Mouse (Mus musculus) WW6 (cell line): Measurements from ENCODE around the gene Myo16.

Experiments
- DNase-seq: peaks from one replicate; pipeline ENCODE4 v3.0.0-alpha.2; 2013; ENCODE audit warnings: low read depth, low spot score

Gene Myo16

DNA sequence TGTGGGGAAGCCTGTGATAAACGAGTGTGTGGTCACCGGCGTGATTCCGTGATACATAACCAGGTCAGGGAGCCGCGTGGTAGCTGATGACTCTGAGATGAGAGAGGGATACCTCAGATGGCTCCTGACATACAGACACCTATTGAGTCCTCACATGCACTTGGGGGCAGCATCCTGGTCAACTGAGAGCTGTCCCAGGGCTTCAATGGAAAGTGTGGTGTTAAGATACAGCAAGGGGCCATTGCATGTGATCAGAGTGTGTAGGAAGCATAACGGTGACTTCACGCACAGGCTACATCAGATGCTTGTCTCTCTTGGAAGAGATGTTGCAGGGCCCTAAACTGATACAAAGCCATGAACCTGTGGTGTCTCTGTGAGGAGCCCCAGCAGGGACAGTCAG lies 260.2 kb downstream of the Myo16 start:
- DNase-seq: no peak

DNA sequence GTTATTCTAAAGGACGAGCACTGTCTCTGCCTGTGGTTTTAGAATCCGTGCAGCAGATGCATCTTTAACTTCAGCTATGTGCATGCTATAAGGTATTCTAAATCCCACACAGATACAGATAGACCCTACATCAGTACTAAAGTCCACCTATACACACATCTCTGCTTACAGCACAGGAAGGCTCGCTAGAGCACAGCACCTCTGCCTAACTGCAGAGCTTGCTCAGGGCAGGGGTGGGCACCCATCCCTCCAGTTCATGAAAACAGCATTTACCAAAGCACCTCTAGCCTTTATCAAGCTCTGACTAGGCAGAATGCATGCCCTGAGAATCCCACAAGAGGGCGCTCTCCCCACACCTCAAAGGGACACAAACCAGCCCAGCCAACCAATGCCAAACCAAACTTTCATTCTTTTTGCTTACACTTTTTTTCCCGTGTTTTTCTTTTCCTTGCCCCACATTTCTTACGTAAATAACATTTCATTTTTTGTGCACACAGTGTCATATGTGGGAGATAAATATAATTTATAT lies 261.0 kb downstream of the Myo16 start:
- DNase-seq: peak; percentile 36

DNA sequence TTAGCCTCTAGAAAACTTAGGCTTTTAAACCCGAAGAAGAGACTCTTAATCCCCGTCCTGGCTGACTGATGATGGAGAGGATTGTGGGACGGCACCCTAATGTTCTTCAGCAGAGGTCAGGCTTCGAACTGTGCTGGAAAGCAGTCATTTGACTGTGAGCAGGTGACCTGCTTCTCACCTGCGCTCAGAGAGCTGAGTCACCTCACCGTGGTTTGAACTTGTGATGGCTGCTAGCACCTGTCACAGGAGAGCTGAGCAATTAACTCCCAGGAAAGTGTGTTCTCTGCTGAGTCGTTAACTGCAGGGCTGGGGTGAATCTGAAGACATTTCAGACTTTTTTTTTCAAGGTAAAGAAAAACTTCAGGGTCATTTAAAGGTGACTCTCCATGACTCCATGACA lies 261.6 kb downstream of the Myo16 start:
- no peak for DNase-seq

DNA sequence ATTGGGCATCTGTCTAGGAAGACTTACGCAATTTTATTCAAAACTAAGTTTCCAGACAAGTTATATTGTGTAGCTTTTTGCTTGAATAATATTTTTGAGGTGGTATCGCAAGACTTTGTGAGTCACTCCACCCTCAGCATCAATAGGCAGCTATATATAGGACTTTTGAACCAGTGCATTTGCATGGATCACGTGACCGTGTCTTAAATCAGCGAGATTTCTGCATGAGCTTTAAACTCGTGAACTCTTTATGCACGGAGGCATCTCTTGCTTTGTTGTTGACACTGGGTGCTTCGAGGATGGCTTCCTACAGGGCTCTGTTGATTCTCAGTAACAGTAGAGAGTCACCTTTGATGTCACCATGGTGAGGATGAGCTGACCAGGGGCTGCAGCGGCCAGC lies 262.2 kb downstream of the Myo16 start:
- DNase-seq: no peak

DNA sequence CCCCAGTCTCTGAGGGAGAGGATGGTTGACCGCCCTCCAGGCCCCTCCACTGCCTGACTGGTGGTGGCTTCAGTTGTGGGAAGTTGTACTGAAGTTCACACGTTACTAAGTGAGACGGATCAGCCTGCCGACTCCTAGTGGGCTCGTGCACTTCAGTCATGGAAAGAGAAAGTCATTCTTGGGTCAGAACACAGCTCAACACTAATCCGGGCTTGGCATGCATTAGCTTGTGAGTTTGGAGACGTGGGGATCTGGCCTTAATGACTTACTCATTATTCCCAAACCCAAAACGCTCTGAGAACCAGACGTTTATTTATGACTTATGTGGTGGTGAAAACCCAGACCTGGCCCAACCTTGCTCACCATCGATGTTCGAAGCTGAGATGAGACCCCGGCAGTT lies 263.1 kb downstream of the Myo16 start:
- DNase-seq: no peak

DNA sequence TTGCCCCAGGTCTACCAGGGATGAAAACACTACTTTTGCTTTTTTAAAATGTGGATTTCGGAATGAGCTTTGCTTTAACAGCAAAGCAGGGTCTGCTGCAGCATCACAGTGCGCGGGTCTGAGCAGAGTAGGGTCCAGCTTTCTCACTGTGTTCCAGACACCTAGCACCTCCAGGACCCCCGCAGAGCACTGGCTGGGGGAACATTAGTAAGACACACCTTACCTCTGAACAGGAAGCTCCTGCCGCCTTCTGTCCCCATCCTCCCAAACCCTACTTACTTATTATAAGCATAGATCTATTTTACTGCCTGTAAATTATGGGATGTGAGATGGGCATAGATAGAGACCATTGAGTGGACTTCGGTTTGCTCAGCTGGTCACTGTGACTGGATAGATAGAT lies 263.6 kb downstream of the Myo16 start:
- no peak for DNase-seq

DNA sequence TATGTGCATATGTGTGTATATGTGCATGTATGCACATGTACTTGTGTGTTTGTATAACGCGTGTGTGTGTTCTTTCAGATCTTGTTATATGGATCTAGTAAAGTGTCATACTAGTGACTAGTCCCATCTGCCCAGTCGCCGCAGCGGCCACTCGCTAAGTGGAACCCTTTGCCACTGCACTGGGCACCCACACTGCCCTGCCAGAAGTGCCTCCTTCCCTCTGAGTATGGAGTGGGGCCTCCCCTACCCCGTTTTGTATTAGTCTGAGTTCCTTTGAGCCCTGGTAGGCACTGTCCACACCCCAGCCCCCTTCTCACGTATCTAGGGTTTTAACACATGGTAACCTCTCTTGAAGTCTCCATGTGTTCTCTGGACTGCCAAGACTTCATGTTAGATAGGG lies 264.3 kb downstream of the Myo16 start:
- DNase-seq: no peak

DNA sequence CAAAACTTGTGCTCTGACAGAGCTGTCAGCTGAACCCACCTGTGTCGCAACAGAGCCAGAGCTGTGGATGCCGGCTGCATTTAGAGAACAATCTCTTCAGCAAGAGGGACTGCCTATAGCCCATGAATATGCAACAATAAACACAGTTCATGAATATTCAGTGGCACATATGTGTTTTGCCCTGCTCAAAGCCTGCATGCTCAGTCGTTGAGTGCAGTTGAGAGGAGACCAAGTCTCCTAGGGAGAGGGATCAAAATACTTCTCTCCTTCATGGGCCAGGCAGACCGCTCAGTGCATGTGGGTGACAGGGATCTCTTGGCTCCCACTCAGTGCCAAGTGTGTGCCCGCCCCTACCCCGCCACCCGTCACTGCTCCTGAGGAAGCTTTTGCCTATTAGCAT lies 265.3 kb downstream of the Myo16 start:
- DNase-seq: no peak

DNA sequence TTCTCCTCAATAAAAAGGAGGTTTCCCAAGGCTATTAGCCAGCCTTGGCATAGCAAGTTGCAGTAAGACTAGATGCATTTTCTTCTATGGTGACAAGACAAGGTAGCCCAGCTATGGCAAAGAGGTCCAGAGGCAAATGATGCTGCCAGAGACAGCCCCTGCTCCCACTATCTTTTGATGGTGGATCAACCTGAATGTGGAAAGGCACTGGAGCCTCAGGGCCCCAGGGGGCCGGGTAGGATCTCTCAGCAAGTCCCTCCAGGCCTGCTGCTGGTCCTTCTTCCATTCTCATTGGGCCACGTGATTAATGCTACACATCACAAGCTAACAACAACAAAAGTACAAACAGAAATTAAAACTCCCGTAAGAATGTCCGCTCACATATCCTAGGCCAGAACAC lies 266.0 kb downstream of the Myo16 start:
- no peak for DNase-seq

DNA sequence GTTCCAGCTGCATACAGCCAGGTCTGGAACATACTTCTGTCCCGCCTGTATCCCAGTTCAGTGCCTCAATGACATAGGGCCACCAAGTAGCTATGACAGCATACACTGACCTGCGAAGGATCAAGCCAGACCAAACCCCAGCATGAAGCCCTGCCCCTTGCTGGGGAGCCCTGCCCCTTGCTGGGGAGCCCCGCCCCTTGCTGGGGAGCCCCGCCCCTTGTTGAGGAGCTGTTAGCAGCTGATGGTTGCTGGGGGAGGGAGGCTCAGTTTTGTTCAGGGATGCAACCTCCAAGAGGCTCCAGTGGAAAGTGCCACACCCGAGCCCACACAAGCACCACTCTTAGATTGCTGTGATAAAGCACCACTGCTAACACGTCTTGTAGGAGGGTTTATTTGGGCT lies 266.8 kb downstream of the Myo16 start:
- DNase-seq: peak; percentile 16

DNA sequence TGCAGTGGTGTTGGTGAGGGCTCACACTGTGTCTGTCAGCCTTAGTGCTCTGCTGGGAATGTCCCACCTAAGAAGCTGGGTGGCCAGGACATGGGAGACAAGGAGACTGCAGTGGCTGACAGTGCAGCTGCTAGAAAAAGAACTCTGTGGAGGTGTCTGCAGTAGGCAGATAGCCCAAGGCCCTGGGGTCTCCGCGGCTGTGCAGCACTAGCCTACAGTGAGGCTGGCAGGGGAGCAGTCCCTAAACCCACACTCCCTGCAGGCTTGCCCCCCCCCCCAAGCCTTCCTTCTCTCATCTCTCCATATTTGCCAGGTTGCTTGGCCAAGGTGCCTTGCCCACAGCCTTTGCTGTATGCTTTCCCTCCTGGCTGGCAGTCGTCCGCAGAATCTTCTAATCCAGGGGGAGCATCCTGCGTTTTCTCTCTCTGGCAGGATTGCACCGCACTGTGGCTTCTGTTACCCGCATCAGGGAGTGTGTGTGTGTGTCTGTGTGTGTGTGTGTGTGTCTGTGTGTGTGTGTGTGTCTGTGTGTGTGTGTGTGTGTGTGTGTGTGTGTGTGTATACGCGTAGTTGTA lies 267.9 kb downstream of the Myo16 start:
- no peak for DNase-seq

DNA sequence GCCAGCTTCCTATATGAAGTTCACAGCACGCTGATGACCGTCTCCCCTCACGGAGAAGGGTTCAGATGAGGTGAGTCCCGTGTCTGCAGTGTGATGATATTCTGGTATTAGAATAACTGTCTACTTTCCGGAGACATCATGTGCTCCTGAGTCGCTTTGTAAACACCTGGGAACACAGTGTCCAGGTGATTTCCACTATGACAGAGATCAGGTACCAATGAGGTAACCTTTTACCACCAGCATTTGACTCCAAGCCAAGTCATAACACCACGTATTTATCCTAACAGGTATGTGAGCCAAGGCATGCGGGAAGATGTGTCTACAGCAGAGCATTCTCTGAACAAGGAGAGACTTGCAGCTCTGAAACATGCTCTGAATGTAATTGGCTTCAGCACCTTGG lies 281.8 kb downstream of the Myo16 start:
- DNase-seq: no peak

DNA sequence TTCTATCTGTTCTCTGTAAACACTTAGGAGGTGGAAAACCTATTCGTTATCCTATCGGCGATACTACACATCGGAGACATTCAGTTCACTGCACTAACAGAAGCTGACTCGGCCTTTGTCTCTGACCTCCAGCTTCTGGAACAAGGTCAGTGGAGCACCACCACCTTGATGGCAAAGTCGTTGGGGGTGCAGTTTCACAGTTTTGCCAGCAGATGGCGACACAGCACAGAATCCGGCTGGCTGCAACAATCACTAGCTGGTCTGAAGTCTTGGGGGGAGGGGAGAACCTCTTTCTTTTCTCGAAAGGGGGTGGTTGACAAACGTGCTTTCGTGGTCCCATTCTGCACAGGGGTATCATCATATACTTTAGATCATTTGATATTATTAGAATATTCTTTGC lies 285.1 kb downstream of the Myo16 start:
- DNase-seq: peak; percentile 24

DNA sequence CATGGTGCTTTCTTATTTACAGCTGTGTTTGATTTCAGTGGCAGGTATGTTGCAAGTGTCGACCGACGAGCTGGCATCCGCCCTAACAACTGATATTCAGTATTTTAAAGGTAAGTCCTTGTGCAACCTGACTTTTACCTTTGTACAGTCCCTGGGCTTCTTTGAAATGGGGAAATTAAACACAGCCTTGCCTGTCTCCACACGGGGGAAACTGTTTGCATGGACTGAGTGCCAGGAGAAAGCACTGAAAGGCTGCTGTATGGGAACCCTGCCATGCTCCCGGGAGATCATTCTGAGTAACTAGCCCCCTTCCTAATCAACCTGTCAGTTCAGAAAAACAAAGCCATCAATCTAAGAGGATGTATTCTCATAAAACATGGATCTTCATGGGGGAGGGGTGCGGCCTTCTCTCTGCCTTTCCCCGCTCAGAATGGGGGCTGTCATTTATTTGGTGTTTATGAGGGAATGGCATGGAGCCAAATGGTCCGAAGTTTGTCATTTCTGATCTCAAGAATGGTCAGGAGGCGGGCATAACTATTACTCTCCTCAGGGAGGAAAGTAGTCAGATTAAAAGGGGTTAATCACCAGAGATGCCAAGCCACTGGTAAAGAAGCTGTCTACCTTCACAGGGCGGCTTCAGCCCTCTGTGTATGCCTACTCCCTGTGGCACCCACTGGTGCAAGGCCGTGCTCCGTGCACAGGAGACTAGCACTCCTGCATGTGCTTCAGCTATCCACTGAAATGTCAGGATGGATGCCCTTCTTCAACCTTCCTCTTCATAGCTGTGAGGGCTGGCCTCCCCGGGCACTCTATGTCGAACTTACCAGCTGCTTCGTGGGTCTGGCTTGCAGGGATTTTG lies 286.1 kb downstream of the Myo16 start:
- no peak for DNase-seq

DNA sequence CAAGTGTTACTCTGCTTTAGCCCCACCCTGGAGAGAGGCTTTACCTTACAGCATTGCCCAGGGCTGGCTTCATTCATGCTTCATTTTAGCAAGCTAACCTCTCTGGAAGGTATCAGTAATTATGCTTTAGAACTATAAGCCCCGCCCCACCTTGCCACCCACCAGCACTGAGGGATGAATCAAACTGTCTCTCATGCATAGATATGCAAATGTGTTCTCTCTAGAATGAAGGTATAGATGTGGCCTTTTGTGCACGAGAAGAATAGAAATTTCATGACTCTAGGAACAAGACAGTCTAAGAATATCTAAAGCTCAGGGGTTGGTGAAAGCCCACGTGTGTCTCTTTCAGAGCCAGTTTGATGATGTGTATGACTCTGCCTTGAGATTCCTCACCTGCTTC lies 288.9 kb downstream of the Myo16 start:
- no peak for DNase-seq

DNA sequence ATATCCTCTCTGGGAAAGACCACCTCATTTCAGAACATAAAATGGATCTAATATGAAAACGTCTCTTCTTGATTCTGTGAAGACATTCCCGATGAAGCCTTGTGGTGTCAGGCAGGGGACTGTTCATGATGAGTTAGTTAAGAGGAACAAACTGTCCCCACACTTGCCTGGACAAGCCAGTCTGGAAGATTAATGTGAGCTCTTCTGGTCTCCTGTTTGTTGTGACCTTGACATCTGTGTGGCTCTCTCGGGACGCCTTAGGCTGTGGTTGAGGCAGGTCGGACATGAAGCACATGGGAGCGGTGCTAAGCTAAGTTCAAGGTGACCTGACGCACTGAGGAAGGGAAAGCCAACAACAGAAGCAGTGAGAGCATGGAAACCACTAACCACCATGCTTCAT lies 291.3 kb downstream of the Myo16 start:
- DNase-seq: no peak

DNA sequence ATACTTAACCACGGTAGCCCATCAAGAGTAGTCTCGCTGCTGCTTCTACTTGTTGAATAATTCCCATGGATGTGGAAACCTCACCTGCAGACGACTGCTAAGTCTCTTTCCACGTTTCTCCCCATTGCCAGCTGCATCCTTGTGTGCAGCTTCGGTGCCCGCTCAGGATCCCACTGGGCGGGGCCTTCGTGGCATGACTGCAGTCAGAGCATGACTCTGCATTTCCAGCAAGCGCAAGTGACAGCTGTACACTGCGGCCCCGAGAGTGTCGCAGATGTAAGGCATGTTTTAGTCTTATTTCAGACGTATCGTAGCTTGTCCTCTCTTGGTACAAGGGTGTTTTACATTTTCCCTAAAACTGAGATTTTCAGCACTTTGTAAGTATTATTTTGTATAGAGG lies 294.8 kb downstream of the Myo16 start:
- no peak for DNase-seq

DNA sequence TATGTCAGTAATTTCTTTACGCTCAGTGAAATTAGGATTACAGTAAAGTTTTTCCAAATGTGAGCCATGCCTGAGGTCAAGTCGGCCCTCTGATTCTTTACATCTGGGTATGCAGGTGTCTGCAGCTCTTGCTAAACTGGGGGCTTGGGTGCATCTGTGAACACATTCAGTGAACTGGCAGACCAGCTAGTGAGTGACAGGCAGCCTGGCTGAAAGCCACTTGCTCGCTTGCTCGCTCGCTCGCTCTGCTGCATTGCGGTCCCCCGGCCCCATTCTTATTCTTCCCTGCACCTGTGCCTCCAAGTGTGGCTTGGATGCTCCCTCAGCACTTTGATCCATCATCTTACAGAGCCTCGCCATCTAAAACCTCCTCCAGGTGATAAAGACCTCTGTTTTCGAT lies 299.3 kb downstream of the Myo16 start:
- no peak for DNase-seq

DNA sequence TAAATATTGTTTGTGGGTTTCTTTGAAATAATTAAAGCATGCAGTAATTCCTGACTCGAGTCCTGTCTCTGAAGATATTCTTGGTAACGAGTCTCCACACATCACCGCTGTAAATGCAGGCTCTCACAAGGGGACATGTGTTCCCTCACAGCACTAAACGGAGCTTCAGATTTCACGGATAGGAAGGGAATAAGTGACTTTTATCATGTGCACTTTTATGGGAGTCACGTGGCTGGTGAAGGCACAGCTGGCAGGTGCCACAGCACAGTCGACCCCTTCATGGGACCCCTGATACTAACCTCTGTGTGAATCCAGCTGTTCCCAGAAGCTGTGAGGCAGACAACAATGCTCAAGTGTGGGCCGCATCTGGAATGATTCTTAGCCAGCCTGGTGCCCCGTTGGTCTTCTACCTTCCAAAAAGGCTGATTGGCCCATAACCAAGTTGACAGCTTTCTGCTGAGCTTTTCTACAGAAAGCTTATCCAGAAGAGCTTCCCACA lies 304.5 kb downstream of the Myo16 start:
- no peak for DNase-seq

DNA sequence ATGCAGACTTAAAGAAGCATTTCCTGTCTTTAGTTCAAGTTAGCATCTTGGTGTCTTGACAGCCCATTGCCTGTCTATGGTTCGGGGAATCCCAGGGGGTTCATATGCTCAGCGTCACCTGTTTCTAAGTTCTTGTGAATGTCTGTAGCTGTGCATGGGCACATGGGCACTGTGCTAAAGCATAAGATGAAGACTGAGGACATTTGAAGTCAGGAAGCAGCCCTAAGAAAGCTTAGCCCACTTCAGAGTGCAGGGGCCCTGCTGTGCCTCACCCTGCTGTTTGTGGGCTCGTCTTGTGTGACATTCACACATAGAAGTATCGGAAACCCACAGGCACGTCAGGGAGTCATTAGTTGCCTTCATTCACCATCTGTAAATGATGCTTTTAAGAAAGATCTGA lies 308.6 kb downstream of the Myo16 start:
- no peak for DNase-seq

DNA sequence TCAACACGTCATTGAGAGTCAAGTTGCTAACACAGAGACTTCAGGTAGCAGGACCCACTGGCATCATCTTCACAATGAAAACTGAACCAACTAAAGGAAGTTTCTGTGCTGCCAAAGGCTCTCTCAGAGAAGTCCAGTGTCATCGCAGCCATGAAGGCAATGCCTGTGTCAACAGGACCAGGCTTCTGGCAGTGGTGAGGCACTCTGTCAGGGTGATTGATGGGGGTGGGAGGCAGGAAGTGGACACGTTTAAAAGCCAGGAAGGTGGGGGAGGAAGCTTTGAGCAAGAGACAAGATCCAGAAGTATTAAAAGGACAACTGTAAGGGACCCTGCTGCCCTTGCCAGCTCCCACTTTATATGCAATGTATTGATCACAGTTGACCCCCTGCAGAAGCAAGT lies 314.8 kb downstream of the Myo16 start:
- DNase-seq: no peak

DNA sequence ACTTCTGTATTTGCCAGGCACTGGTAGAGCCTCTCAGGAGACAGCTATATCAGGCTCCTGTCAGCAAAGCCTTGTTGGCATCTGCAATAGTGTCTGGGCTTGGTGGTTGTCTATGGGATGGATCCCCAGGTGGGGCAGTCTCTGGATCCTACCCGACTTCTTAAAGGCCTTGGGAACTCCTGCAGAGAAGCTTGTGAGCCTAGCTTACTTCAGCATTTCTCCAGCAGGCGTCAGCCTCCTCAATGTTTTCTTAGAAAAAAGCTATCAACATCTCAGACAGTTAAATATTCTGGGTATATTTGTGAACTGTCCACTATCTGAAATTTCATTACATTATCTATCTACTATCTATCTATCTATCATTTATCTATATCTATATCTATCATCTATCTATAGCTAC lies 315.9 kb downstream of the Myo16 start:
- no peak for DNase-seq

DNA sequence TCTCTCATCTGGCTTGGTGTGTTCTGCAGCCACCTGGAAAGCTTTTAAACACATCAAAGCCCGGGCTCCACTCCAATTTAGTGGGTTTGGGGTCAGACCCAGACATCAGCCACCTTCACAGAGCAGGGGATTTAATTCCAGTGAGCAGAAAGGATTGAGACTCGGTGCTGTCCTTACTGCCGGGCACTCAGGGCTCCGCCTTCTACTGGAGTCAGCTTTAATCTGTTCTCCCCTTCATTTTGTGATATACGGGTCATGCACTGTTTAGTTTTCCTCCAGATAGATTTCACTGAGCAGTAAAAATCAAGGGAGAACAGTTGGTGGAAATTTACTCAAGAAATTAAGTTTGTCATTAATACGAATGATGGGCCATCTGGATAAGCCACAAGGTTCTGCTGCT lies 316.6 kb downstream of the Myo16 start:
- DNase-seq: no peak
